Mouse (Mus musculus) cerebellum, postnatal 25 days (tissue): ENCODE measurements around the gene Trp53bp2.

Source experiments
- DNase-seq, 2 experiments: peaks; one replicate each; pipeline ENCODE4 v3.0.0; 2021; ENCODE audit warnings: mixed read lengths in 2 of 2

Gene Trp53bp2

DNA sequence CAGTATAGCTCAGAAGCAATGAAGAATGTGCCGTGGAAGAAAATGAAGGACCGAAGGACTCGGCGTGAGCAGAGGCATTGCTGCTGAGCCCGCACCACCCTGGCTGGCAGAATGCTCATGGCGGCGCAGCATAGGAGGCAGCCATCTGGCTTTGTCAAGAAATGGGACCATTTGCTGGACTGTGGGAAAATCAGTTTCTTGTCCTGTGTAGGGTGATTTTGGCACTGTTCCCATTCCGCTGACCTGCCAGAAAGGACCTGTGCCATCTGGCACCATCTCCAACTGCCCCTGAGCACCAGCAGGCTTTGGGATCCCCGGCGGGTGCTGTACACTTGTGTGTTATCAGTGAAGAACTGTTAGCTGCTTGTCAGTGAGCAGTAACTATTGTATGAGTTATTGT, 52.8 kb downstream of the Trp53bp2 start:
- DNase-seq, result peak; percentile 94 to 95

DNA sequence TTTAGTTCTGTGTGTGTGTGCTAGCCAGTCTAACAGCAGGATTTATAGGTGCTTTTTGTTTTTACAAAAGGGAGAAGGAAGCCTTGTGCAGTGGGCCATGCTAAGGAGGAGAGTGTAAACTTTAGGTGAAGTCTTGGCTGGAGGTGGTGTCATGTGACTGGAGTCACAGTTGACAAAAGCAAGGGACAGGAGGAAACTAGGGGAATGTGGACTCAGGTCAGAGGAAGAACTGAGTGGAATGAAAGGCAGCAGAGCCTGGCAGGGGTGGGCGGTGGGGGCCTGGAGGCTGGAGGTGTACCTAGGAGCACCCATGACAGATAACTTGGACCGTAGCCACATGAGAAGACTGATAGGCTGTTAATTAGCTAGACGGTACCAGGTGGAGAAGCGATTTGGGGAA, 56.3 kb downstream of the Trp53bp2 start:
- DNase-seq, result no peak

DNA sequence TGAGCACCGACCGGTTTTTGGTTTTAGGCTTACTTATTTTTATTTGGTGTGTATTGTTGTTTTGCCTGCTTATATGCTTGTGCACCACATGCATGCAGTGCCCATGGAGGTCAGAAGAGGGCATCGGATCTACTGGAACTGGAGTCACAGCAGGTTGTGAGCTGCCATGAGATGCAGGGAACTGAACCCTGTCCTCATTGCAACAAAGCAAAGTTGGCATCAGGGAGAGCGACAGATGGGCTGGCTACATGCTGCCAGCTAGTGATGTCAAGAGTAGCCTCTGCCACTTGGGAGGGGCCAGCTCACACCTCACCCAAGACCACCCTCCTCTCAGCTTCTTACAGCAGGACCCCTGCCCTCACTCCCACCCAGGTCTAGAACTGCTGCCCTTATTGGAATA, 57.0 kb downstream of the Trp53bp2 start:
- DNase-seq, result peak; percentile 42 to 48

DNA sequence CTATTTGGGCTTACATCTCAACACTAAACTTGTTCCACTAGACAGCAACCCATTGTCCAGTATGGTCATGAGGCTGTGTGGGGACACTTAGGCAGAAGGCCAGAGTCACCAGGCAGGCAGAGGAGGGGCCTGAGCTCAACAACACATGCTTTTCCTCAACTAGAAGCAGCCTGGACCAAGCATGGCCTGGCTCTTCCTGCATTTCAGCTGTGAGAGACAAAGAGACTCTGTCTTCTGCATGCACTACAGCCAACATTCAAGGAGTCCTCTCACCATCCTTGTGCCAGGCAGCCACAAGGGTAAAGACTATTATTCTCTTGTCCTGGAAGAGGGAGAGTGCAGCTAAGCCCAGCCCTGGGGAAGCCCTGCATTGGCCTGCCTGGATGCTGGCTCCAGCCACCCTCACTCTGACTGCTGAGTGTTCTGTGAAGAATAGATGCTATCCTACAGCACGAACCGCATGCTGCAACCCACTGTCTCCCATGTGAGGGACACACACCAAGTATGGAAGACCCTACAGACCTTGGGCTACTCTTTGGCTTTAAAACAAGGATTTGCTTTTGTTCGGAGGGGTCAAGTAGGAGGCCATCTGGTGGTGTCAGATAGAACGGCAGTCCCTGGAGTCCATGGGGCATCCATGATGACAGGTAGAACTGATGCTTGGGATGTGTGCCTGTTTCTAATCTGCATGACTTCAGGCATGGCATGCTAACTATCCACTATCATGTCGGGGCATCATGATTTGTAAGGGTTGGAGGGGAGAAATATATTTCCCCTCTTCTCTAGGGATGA, 66.2 kb downstream of the Trp53bp2 start:
- DNase-seq, result no peak

DNA sequence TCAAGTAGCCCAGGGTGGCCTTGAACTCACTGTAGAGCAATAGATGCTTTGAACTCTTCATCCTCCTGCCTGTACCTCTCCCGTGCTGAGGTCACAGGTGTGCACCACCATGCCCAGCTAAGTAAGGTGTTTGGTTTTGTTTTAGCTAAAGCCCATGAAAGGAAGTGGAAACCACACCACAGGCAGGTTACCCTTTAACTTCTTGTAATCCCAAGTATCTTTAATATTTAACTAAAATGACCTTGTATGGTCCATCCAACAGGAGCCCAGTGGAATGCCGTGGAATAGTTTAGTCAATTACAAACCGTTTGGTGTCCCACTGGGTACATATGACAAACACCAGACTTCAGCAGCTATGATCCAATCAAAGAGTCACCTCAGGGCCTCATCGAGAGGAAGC, 70.0 kb downstream of the Trp53bp2 start:
- DNase-seq, result no peak

DNA sequence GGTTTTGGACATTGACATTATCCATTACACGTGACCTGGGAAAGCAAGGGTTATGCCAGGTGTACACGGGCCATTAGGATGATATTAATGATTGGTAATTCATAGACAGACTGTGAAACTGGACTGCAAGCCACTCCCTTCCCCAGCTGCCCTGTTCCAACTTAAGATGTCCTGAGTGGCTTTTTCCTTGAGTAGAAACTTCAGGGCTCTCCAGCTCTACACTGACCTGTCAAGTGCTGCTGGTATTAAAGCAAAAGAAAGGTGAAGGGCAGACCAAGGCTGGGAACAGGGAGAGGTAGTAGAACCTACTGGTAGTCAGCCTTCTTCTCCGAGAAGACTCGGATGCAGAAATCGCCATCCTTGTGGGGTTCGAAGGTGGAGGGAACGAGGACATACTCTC, 72.2 kb downstream of the Trp53bp2 start:
- no peak for DNase-seq

DNA sequence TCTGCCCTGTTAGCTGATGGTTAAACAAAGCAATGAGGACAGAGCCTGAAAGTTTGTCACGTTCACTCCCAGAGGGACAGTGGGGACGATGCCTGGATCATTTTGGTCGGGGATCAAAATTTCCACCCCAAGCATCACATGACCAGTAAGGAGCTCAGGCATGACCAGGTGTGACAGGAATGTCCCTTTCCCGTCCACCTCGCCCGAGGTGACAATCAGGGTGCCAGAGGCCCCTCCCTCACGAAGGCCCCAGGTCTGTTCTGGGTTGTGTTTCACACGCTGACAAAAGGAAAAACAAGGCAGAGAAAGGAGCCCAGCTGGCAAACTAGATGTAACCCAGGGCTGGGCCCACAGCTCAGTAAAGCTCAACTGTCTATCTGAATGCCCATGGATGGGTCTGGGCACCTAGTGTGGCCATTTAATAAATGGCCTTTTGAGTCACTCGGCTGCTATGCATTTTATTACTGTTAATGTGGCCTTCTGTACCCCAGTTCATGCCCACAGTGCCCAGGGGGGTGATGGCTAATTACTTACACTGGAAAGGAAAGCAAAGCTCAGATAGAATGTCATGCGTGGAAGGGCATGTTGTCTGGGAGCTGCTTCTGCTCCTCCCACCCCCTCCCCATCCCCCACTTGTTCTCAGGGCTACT, 72.8 kb downstream of the Trp53bp2 start:
- no peak for DNase-seq

DNA sequence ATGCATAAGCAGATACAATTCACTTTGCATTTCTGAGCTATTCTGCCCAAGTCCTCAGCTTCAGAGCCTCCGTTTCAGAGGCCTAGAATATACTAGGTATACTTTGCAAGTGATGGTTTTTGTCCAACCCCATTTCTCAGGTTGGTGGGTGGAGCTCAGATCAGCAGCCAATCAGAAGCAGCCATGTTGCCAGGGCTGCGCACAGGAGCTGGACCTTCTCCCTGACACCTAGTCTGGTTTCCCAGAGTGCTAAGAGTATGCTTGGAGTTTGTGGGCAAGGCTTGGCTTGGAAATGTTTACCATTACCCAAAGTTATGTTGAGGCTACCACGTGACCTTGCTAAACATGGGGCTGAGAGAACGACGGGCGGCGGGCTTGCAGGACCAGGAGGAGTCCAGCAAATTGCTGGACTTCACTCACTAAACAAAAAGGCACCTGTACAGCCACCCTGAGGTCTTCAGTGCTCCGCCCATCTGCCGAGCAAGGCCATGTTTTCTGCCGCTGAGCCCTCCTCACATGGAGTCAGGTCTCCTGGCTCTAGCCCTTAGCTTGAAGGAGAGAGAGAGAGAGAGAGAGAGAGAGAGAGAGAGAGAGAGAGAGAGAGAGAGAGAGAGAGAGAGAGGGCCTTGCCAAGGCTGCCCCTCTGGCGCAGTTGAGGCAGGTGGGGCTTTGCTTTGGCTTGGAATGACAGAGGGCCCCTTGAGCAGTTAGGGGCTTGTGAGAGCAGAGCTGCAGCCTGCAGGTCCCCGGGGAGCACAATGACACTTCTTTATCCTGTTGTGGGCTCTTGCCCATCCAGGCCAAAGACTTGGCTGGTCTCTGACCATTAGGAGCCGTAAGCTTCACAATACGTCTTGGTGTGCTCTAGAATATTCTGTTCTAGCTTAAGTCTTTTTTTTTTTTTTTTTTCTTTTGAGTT, 74.3 kb downstream of the Trp53bp2 start:
- no peak for DNase-seq

DNA sequence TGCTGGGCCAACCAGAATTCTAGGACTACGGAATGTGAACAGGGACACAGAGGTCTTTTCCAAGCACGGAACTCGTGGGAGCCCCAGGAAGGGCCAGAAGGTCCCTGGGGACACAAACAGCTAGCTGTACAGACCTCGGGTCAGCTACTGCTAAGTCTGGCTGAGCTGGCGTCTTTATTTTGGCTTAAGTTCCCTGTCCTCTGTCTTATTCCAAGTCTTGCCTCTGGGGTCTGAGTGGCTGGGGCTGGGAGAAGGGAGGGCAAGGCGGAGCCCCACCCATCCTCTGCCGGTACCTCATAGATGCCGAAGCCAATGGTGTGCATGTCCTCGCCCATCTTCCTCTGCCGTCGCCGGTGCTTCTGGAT, 74.9 kb downstream of the Trp53bp2 start:
- no peak for DNase-seq

DNA sequence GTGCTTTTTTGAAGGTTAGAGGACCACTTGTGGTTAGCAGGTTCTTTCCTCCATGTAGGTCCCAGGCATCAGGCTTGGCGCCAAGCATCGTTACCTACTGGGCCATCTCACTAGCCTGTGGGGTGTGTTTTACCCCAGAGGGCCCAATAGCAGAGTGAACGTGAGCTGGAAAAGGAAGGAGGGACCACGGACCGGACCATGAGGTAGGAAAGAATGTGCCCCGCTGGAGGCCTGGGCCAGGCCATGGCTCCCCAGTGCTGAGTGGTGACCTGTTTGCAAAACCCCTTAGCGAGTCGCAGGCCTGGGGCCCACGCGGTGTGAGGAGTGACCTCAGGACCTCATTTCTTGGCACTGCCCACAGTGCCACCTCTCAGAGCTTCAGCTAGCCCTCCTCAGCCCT, 79.5 kb downstream of the Trp53bp2 start:
- DNase-seq, result no peak

DNA sequence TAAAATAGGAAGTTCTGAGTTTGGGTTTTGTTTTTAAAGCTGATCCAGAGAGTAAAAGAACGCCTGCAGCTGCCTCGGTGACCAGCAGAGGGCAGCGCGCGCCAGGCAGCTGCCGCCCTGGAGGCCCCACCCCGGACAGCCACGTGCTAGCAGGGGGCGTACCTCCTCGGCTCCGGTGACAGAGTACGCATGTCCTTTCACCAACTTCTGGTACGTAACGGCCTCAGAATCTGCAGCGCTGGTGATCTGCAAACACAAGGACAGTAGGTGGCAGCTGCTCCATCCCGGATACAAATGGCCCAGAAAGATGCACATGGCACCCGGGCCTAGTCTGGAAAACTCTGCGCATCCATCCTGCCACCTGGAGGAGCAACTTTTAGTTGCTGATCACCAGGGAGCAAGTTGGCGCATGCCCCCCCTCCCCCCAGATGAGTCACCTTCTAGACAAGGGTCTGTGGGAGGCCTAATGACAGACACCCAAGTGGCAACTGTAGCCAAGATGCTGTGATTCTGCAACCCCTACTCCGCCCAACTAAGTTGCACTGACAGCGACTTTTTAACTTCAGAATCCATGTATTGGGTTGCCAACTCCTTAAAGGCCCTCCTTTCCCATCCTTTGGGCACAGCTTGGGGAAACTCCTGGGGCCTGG, 81.0 kb downstream of the Trp53bp2 start:
- peak; percentile 87 to 93 for DNase-seq

DNA sequence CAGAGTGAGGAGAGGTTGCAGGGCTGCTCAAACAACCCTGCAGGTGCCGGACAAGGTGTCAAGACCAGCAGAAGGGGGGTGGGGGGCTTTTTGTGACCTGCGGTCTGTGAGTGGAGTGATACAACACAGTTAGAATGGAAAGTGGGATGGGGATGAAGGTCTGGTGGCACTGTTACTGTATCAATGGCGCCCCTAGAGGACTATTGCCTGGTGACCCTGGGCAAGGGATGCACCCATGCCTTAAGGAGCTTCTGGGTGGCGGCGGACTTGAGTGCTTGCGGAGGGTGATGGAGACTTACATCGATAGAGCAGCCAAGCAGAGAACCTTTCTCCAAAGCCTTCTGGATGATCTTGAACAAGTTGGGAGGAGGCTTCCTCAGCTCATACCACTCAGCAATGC, 81.6 kb downstream of the Trp53bp2 start:
- no peak for DNase-seq

DNA sequence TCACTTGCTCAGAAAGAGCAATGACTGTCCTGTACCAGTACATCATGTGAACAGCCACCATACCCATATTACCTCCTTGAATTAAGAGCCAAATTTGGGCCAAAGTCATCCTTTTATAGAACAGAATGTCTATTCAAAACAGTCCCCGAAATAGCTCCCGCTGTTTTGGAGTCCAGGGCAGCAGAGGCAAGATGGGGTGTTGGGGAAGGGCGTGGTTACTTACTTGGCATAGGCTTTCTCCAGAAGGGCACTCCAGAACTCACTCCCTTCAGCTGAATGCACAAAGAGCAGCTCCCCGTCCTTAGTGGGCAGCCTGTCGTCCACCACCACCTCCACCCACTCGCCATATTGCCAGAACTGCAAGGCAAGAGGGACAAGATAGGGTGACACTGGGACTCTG, 82.9 kb downstream of the Trp53bp2 start:
- DNase-seq, result no peak

DNA sequence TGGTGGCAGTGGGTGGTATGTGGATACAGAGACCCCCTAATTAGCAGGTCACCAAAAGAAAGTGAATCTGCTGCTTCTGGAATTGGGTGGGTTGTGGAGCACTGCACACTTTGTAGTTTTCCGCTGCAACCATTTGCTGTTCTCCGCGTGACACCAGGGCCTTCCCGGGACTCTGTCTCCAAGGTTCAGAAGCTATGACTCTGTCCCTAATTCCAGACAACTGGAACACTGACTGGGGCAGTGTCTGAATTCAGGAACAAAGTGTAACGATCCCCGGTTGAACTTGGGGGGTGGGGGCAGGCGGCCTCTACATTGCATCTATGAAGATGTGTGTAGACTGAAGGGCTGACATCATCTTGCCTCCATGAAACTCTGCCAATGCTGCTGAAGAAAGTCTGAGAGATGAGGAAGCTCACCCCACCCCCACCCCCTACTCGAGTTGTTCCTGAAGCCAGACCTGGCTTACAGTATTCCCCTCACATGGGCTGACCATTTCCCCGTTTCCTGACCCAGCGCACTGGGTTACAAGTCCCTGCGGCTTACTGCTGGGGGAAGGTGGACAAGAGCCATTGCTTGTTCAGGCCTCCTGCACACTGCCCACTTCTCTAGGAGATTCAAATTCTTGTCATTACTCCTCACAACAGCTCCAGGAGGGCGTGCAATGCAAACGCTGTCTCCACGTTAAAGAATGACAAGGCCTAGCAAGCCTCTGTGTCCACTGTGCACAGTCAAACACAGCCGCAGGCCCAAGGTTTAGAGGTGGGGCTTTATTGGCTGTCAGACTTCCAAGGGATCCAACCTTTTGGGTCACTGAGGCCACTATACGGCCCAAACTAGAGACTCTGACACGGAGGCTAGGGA, 85.5 kb downstream of the Trp53bp2 start:
- no peak for DNase-seq

DNA sequence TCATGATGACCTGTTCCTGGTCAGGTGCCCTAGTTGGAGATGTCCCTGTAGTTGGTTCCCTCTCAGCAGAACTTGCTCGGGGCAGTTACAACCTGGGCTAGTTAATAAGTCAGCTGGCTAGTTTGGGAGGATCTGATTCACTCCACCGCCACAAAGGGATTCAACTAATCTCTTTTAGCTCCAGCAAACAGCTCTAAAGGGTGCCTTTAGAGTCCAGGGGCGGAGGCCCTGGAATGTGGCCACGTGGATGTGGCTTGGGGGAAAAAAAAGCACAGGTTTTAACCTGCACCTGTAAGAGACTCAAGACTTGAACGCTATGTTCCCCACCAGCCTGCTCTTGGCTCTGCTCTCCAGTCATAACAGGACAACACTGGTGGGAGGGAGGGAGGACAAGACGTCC, 87.7 kb downstream of the Trp53bp2 start:
- no peak for DNase-seq

DNA sequence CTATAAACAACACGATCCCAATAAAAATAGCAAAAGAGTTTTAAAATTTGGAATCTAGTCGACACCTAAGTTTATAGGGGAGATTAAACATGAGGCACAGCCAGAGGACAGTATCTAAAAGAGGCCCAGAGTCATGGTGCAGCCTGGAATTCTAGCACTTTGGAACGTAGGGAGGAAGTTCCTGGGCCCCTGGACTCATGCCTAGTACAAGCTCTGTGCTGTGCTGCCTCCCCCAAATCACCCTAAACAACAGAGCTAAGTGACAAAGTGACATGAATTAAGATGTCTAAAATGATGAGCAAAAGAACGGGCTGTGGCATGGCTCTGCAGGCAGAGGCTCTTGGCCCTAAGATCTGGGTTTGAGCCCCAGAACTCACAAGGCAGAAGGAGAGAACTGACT, 88.8 kb downstream of the Trp53bp2 start:
- no peak for DNase-seq

DNA sequence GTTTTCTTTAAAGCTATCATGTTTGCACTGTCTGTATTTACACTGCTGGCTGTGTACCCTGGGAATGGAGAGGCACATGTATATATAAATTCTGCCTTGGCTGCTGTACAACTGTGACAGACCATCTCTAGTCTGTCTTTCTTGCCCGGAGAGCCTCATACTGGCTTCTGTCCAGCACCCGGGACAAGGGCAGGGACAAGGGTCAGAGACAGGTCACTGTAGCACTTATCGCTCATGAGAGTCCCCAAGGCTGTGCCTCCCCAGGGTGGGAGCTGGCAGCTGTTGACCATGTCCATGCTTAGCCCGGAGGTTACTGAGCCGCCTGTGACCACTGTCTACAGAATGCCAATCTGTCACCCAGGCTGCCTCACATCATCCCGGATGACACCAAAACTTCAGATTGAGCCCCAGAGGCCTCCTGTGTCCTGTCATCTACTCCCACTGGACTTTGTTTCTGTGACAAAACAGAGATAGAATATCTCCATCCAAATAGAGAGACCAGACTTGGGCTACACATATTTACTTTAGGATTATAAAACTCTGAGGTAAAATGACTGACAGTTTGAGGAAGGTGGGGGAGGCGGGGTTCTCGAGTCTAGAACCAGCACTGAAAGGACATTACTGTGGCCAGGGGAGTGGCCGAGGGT, 90.6 kb downstream of the Trp53bp2 start:
- DNase-seq, result no peak

DNA sequence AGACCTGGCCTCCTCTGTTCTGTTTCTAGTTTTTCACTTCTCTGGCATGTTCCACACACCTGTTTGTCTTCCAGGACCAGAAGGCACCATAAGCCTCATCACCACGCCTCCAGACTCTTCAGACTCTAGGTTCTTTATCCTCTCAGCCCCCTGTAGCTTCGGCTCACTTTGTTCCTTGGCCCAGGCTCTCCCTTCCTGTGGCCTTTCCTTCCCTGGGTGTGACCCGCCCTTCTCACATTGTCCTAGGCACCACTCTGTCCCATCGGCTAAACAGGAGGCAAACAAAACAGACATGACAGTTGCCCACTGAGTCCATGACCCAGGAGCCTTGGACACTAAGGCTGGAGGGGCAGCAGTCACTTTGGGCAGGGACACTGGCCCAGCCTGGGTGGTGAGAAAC, 91.3 kb downstream of the Trp53bp2 start:
- no peak for DNase-seq

DNA sequence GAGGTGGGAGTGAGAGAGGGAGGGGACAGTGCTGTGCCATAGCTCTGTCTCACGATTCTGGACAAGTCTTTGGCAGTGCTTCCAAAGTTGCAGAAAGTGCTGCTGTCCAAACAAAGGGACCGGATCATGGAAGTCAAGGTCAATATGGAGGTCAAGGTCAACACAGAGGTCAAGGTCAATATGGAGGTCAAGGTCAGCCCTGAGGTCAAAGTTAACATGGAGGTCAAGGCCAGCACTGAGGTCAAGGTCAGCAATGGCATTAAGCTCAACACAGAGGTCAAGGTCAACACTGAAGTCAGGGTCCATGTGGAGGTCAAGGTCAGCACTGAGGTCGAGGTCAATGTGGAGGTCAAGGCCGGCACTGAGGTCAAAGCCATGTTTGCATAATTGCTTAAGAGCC, 91.9 kb downstream of the Trp53bp2 start:
- DNase-seq, result no peak

DNA sequence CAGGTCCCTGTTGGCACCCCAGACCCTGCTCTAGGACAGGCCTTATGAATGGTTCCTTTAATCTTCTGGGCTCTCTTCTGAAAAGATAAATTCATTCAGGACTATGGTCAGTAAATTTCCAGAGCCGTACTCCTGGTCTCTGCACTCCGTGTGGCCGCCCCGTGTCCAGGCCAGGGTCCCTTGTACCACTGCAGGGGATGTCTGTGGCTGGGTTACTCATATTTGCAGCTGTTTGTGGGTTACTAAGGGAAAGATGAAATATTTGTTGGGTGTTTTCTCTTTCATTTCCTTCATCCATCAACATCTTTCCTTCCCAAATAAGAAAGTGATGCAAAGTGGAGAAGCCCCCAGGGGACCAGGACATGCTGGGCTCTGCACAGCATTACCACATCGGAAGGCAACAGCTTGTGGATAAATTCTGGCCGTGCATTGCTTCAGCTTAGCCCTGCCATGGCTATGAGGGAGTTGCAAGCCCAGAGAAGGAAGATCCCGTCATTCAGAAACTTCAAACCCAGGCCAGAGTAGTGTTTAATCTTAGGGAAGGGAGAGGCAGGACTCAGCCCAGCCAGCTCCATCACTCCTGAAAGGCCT, 92.9 kb downstream of the Trp53bp2 start:
- no peak for DNase-seq

DNA sequence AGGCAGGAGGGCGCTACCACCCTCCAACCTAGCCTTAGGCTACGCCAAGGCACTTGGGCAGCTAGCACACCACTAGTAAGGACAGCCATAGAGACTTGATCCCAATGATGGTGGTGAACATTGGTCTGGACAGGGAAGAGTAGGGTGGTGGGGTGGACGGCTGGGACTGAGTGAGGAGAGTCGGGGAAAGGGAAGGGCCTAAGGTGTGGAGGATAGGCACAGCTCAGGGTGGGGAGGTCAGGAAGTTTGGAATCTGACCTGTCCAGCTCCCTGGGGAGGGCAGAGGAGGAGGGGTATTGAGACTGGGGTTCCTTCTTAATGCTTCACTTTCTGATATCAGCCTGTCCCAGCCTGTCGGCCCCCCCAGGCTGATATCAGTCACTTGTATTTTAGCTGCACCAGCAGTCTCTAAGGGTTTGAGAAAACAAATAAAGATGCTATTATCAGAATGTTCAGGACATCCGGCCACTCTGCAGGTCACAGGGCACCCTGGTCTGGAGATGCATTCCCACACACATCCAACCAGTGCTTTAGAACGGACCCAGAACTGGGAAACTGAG, 93.6 kb downstream of the Trp53bp2 start:
- DNase-seq, result no peak
